Mouse (Mus musculus) left cerebral cortex, postnatal 14 days (tissue): ENCODE results near the gene Syce3. TPM values are rescaled to one million over a fixed set of nuclear protein-coding genes. Genes with fewer than 3 reads are reported as not detected.
"Not testable (repeated sequence)": the region's sequence is repeated elsewhere in the genome, so short reads cannot be mapped to it uniquely, and the experiment has no call there.

Experiments used
- DNase-seq, 2 experiments: peaks; one replicate each; pipeline ENCODE4 v3.0.0; 2021 to 2022; ENCODE audit warnings: low spot score in 2 of 2, mixed read lengths in 1 of 2
- intact Hi-C: fragments of 180-260 bp; cut with DNase I; formaldehyde crosslinking; loops from one replicate; pipeline ENCODE4 v1.15.1; 2025
- long read RNA-seq, 2 experiments: library from polyadenylated mRNA; stranded (forward); transcript quantifications; one replicate each; pipeline ENCODE4 v2.0.0; 2021
- total RNA-seq, 2 experiments: library from RNA; stranded (reverse); gene quantifications; 2 replicates each; pipeline ENCODE4 v1.2.3; 2021

Gene Syce3
- not detected for total RNA-seq
- long read RNA-seq, experiment 1 = 0 reads
- long read RNA-seq, experiment 2, partial matches to known transcripts = 1 of 1 reads
- long read RNA-seq, experiment 2, other reads (novel, unspliced or antisense) = 0 of 1 reads

- DNase-seq = no peak
- intact Hi-C loops = no loop called here
Measured at GRCm38 (mm10) chr15:89410118-89410517, at the start of gene Syce3. Syce3 (minus strand) TSS chr15:89410503.

- no peak for DNase-seq
- intact Hi-C loops = no loop called here
Measured at GRCm38 (mm10) chr15:89459821-89460220, 49.5 kb upstream of the Syce3 start.

GRCm38 (mm10) chr15:89458942-89459341 is 48.6 kb upstream of the Syce3 start:
- intact Hi-C loops = no loop called here
- DNase-seq = no peak

GRCm38 (mm10) chr15:89455642-89456041 is 45.3 kb upstream of the Syce3 start:
- intact Hi-C loops = no loop called here
- no peak for DNase-seq

- DNase-seq = no peak
- intact Hi-C loops = no loop called here
Measured at GRCm38 (mm10) chr15:89454857-89455256, 44.6 kb upstream of the Syce3 start.

GRCm38 (mm10) chr15:89453865-89454478 is 43.7 kb upstream of the Syce3 start, which contains the start of gene Mapk8ip2:
Mapk8ip2 (plus strand) TSS chr15:89453913.
- DNase-seq = peak; percentile 63

GRCm38 (mm10) chr15:89452906-89453864 is 42.9 kb upstream of the Syce3 start:
- intact Hi-C loops = no loop called here
- DNase-seq = no peak

More at GRCm38 (mm10) chr15:89453865-89454478, 43.7 kb upstream of the Syce3 start, which contains the start of gene Mapk8ip2:
- intact Hi-C loops = no loop called here

GRCm38 (mm10) chr15:89442486-89443070 is 32.3 kb upstream of the Syce3 start:
- DNase-seq = no peak
- intact Hi-C loops = no loop called here

- intact Hi-C loops = no loop called here
- no peak for DNase-seq
Measured at GRCm38 (mm10) chr15:89435878-89436277, 25.6 kb upstream of the Syce3 start.

GRCm38 (mm10) chr15:89434136-89434535 is 23.8 kb upstream of the Syce3 start:
- intact Hi-C loops = no loop called here
- no peak for DNase-seq

GRCm38 (mm10) chr15:89432946-89433345 is 22.6 kb upstream of the Syce3 start:
- intact Hi-C loops = no loop called here
- DNase-seq = no peak

- intact Hi-C loops = no loop called here
- no peak for DNase-seq
Measured at GRCm38 (mm10) chr15:89431806-89432205, 21.5 kb upstream of the Syce3 start.

- DNase-seq = no peak
- intact Hi-C loops = no loop called here
Measured at GRCm38 (mm10) chr15:89431271-89431670, 21.0 kb upstream of the Syce3 start.

- DNase-seq, intact Hi-C loops: not testable (repeated sequence)
Measured at GRCm38 (mm10) chr15:89430771-89431170, 20.5 kb upstream of the Syce3 start.

- intact Hi-C loops = no loop called here
- DNase-seq = peak in 1 of 2 experiments; percentile 35
Measured at GRCm38 (mm10) chr15:89430341-89430740, 20.0 kb upstream of the Syce3 start.

- intact Hi-C loops = loop anchor here (5.0 kb wide), 1 partner anchor 47 kb away; the partner anchor contains the start of gene Klhdc7b
- DNase-seq = peak; percentile 95 to 97
Measured at GRCm38 (mm10) chr15:89429352-89430221, 19.3 kb upstream of the Syce3 start, which contains the start of the genes C730034F03Rik, Gm44502 and Chkb. C730034F03Rik (plus strand) TSS chr15:89429589. Gm44502 (minus strand) TSS chr15:89429696. Chkb (minus strand) TSS chr15:89429908.

- no peak for DNase-seq
- intact Hi-C loops = loop anchor here (5.0 kb wide), 1 partner anchor 47 kb away; the partner anchor contains the start of gene Klhdc7b
Measured at GRCm38 (mm10) chr15:89428821-89429351, 18.6 kb upstream of the Syce3 start.

- intact Hi-C loops = loop anchor here (5.0 kb wide), 1 partner anchor 46 kb away; the partner anchor contains the start of gene Klhdc7b
- DNase-seq = no peak
Measured at GRCm38 (mm10) chr15:89428136-89428790, 18.0 kb upstream of the Syce3 start.
